Mouse (Mus musculus): ENCODE results near the gene Cpeb2. TPM values are rescaled to one million over a fixed set of nuclear protein-coding genes. Genes with fewer than 3 reads are reported as not detected.

Cpeb2 gene
- polyA plus RNA-seq, 1 experiment from 2014 or later = 7.7 TPM

DNA sequence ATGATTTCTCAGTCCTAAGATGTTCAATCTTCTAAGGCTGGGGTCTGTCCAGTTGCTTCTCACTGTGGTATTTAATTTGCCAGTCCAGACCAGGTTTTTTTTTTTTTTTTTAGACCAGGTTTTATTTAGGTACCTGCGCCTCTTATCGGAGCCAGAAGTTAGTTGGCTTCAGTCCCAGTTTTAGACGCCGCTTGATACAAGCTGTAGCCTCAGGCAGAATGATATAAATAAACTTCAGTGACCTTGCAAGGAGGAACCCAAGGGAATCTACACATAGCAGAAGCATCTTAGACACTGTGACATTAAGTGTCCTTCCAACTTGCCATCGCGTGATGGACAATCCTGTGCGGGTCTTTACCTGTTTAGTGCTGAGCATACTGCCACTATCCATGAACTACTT lies 64.5 kb downstream of the Cpeb2 start:
- Histone ChIP-seq H3K27ac (replicated peaks in 1 of 2; ENCODE audit: control insufficient read depth in 1 of 2, insufficient read depth in 1 of 2, low read depth in 2 of 2, low read length in 2 of 2) (peak overlapping the region; percentile 81 to 89), H3K4me3 (ENCODE audit: control insufficient read depth in 1 of 2, insufficient read depth in 1 of 2, low read depth in 1 of 2, low read length in 2 of 2) (no peak overlapping the region), H3K4me1 (ENCODE audit: control insufficient read depth in 2 of 2, insufficient read depth in 2 of 2, low read length in 2 of 2) (peaks cover 7 to 28% of the 10 kb centered on the region in 2 experiments), H3K27me3 (ENCODE audit: control insufficient read depth, insufficient read depth, low read length) (no peaks in the 10 kb centered on the region), H3K9ac (ENCODE audit: low read length) (no peak overlapping the region), H3K4me2 (ENCODE audit: low read length) (peak overlapping the region; percentile 45), H3K36me3 (ENCODE audit: control insufficient read depth, insufficient read depth, low read length) (no peaks in the 10 kb centered on the region), H3K9me3 (ENCODE audit: control insufficient read depth, low read length) (no peaks in the 10 kb centered on the region)
- WGBS = 19% methylated on average over 7 of the region's 7 CpGs
- 0 out of 2 replicates have a peak, but pooled peaks have one; percentile 54 for ATAC-seq (ENCODE audit: insufficient number of reproducible peaks, insufficient read depth, low FRiP score, low read depth)

- Histone ChIP-seq H3K4me2 (ENCODE audit: low read length) (no peak overlapping the region), H3K27ac (replicated peaks in 1 of 2; ENCODE audit: control insufficient read depth in 1 of 2, insufficient read depth in 1 of 2, low read depth in 2 of 2, low read length in 2 of 2) (peak overlapping the region in 1 of 2 experiments; percentile 81; a peak in 2 of 4 replicates), H3K36me3 (ENCODE audit: control insufficient read depth, insufficient read depth, low read length) (no peaks in the 10 kb centered on the region), H3K9ac (ENCODE audit: low read length) (no peak overlapping the region), H3K4me3 (ENCODE audit: control insufficient read depth in 1 of 2, insufficient read depth in 1 of 2, low read depth in 1 of 2, low read length in 2 of 2) (no peak overlapping the region), H3K27me3 (ENCODE audit: control insufficient read depth, insufficient read depth, low read length) (no peaks in the 10 kb centered on the region), H3K9me3 (ENCODE audit: control insufficient read depth, low read length) (no peaks in the 10 kb centered on the region), H3K4me1 (ENCODE audit: control insufficient read depth in 2 of 2, insufficient read depth in 2 of 2, low read length in 2 of 2) (peaks cover 9 to 33% of the 10 kb centered on the region in 2 experiments)
- 45% methylated on average over 2 of the region's 2 CpGs for WGBS
- ATAC-seq (ENCODE audit: insufficient number of reproducible peaks, insufficient read depth, low FRiP score, low read depth) = no peak
Observed at GRCm38 (mm10) chr5:43298975-43299374, 66.0 kb downstream of the Cpeb2 start.

DNA sequence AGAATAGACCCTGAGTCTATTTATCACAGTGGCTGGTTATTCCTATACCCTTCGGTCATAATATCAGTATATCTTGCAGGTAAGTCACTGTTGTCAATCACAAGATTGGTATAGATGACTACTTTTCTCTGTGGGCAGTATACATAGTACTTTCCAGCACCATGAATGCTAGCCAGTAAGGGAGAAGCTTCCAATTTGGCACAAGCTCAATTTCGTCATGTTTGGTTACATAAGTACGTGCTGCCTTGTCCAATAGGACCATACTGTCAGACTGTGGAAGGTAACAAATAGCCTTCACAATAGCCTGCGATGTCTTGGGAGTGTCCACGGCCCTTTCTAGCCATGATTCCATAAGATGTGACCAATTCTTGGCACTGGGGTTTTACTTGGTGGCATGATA lies 67.1 kb downstream of the Cpeb2 start:
- Histone ChIP-seq H3K36me3 (ENCODE audit: control insufficient read depth, insufficient read depth, low read length) (no peaks in the 10 kb centered on the region), H3K4me3 (ENCODE audit: control insufficient read depth in 1 of 2, insufficient read depth in 1 of 2, low read depth in 1 of 2, low read length in 2 of 2) (no peak overlapping the region), H3K4me1 (ENCODE audit: control insufficient read depth in 2 of 2, insufficient read depth in 2 of 2, low read length in 2 of 2) (peaks cover 9 to 33% of the 10 kb centered on the region in 2 experiments), H3K27ac (replicated peaks in 1 of 2; ENCODE audit: control insufficient read depth in 1 of 2, insufficient read depth in 1 of 2, low read depth in 2 of 2, low read length in 2 of 2) (no peak overlapping the region), H3K9me3 (ENCODE audit: control insufficient read depth, low read length) (no peaks in the 10 kb centered on the region), H3K9ac (ENCODE audit: low read length) (no peak overlapping the region), H3K27me3 (ENCODE audit: control insufficient read depth, insufficient read depth, low read length) (no peaks in the 10 kb centered on the region), H3K4me2 (ENCODE audit: low read length) (no peak overlapping the region)
- WGBS = 94% methylated on average over 5 of the region's 5 CpGs
- no peak for ATAC-seq (ENCODE audit: insufficient number of reproducible peaks, insufficient read depth, low FRiP score, low read depth)

DNA sequence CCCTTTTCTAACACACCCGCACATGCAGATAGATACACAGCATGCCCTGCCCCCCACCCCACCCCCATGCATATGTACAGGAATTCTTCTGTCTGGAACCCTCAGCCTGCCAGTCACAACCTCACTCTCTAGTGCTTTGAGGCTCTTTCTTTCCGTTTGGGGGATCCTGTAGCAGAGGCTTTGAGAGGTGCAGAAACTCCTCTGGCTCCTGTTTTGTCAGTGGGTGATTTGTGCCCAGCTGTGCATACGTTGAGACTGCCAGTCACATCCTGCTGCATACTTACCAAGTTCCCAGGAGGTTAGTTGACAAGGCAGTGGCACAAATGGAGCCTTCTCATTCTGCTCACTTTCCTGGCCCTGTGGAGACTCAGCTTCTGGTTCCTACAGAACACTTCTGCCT lies 68.0 kb downstream of the Cpeb2 start:
- H3K36me3 ChIP-seq (ENCODE audit: control insufficient read depth, insufficient read depth, low read length) = no peaks in the 10 kb centered on the region
- H3K27me3 ChIP-seq (ENCODE audit: control insufficient read depth, insufficient read depth, low read length) = no peaks in the 10 kb centered on the region
- peaks cover 9 to 33% of the 10 kb centered on the region in 2 experiments for H3K4me1 ChIP-seq (ENCODE audit: control insufficient read depth in 2 of 2, insufficient read depth in 2 of 2, low read length in 2 of 2)
- no peak overlapping the region for H3K4me3 ChIP-seq (ENCODE audit: control insufficient read depth in 1 of 2, insufficient read depth in 1 of 2, low read depth in 1 of 2, low read length in 2 of 2)
- H3K4me2 ChIP-seq (ENCODE audit: low read length) = no peak overlapping the region
- H3K9ac ChIP-seq (ENCODE audit: low read length) = no peak overlapping the region
- no peak for ATAC-seq (ENCODE audit: insufficient number of reproducible peaks, insufficient read depth, low FRiP score, low read depth)
- no peak overlapping the region for H3K27ac ChIP-seq (replicated peaks in 1 of 2; ENCODE audit: control insufficient read depth in 1 of 2, insufficient read depth in 1 of 2, low read depth in 2 of 2, low read length in 2 of 2)
- H3K9me3 ChIP-seq (ENCODE audit: control insufficient read depth, low read length) = no peaks in the 10 kb centered on the region
- WGBS = 31% methylated on average over 3 of the region's 3 CpGs

GRCm38 (mm10) chr5:43303504-43303903 lies 70.5 kb downstream of the Cpeb2 start:
- H3K9me3 ChIP-seq (ENCODE audit: control insufficient read depth, low read length) = no peaks in the 10 kb centered on the region
- H3K4me2 ChIP-seq (ENCODE audit: low read length) = no peak overlapping the region
- H3K27ac ChIP-seq (replicated peaks in 1 of 2; ENCODE audit: control insufficient read depth in 1 of 2, insufficient read depth in 1 of 2, low read depth in 2 of 2, low read length in 2 of 2) = no peak overlapping the region
- 45% methylated on average over 1 of the region's 1 CpGs for WGBS
- peaks cover 5 to 10% of the 10 kb centered on the region in 2 experiments; a peak in 3 of 4 replicates for H3K4me1 ChIP-seq (ENCODE audit: control insufficient read depth in 2 of 2, insufficient read depth in 2 of 2, low read length in 2 of 2)
- no peak overlapping the region for H3K4me3 ChIP-seq (ENCODE audit: control insufficient read depth in 1 of 2, insufficient read depth in 1 of 2, low read depth in 1 of 2, low read length in 2 of 2)
- H3K9ac ChIP-seq (ENCODE audit: low read length) = no peak overlapping the region
- H3K36me3 ChIP-seq (ENCODE audit: control insufficient read depth, insufficient read depth, low read length) = no peaks in the 10 kb centered on the region
- H3K27me3 ChIP-seq (ENCODE audit: control insufficient read depth, insufficient read depth, low read length) = no peaks in the 10 kb centered on the region
- ATAC-seq (ENCODE audit: insufficient number of reproducible peaks, insufficient read depth, low FRiP score, low read depth) = no peak

DNA sequence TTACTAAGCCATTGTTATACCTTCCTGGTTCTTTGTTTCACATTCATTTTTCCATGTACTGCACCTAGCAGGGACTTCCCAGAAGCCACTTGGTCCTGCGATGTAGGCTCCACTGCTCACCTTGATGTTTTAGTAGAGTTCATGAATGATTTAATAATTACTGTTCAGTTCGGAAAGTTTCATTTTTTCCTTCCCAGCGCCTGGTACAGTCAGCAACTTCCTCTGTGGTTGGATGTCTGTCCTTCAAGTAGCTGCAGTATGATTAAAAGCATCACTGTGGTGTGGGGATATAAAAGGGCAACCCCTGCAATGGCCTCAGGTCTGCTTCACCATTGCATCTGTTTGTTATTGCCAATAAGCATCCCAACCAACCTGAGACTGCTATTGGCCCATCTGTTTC lies 72.5 kb downstream of the Cpeb2 start:
- no peak overlapping the region for H3K4me3 ChIP-seq (ENCODE audit: control insufficient read depth in 1 of 2, insufficient read depth in 1 of 2, low read depth in 1 of 2, low read length in 2 of 2)
- no peaks in the 10 kb centered on the region for H3K9me3 ChIP-seq (ENCODE audit: control insufficient read depth, low read length)
- no peaks in the 10 kb centered on the region for H3K27me3 ChIP-seq (ENCODE audit: control insufficient read depth, insufficient read depth, low read length)
- peaks cover 5 to 10% of the 10 kb centered on the region in 2 experiments; a peak in 3 of 4 replicates for H3K4me1 ChIP-seq (ENCODE audit: control insufficient read depth in 2 of 2, insufficient read depth in 2 of 2, low read length in 2 of 2)
- no peak overlapping the region for H3K4me2 ChIP-seq (ENCODE audit: low read length)
- 80% methylated on average over 3 of the region's 3 CpGs for WGBS
- H3K36me3 ChIP-seq (ENCODE audit: control insufficient read depth, insufficient read depth, low read length) = no peaks in the 10 kb centered on the region
- ATAC-seq (ENCODE audit: insufficient number of reproducible peaks, insufficient read depth, low FRiP score, low read depth) = no peak
- no peak overlapping the region for H3K27ac ChIP-seq (replicated peaks in 1 of 2; ENCODE audit: control insufficient read depth in 1 of 2, insufficient read depth in 1 of 2, low read depth in 2 of 2, low read length in 2 of 2)
- H3K9ac ChIP-seq (ENCODE audit: low read length) = no peak overlapping the region

GRCm38 (mm10) chr5:43309961-43310360 lies 77.0 kb downstream of the Cpeb2 start:
- WGBS = 21% methylated on average over 4 of the region's 4 CpGs
- no peak for ATAC-seq (ENCODE audit: insufficient number of reproducible peaks, insufficient read depth, low FRiP score, low read depth)
- H3K27me3 ChIP-seq (ENCODE audit: control insufficient read depth, insufficient read depth, low read length) = no peaks in the 10 kb centered on the region
- H3K9me3 ChIP-seq (ENCODE audit: control insufficient read depth, low read length) = no peaks in the 10 kb centered on the region
- H3K36me3 ChIP-seq (ENCODE audit: control insufficient read depth, insufficient read depth, low read length) = no peaks in the 10 kb centered on the region
- H3K9ac ChIP-seq (ENCODE audit: low read length) = no peak overlapping the region
- no peak overlapping the region for H3K4me2 ChIP-seq (ENCODE audit: low read length)
- no peak overlapping the region for H3K4me3 ChIP-seq (ENCODE audit: control insufficient read depth in 1 of 2, insufficient read depth in 1 of 2, low read depth in 1 of 2, low read length in 2 of 2)
- H3K4me1 ChIP-seq (ENCODE audit: control insufficient read depth in 2 of 2, insufficient read depth in 2 of 2, low read length in 2 of 2) = peaks cover 0 to 6% of the 10 kb centered on the region in 2 experiments; a peak in 1 of 4 replicates
- H3K27ac ChIP-seq (replicated peaks in 1 of 2; ENCODE audit: control insufficient read depth in 1 of 2, insufficient read depth in 1 of 2, low read depth in 2 of 2, low read length in 2 of 2) = no peak overlapping the region

- H3K9ac ChIP-seq (ENCODE audit: low read length) = no peak overlapping the region
- H3K36me3 ChIP-seq (ENCODE audit: control insufficient read depth, insufficient read depth, low read length) = no peaks in the 10 kb centered on the region
- no peak overlapping the region for H3K4me2 ChIP-seq (ENCODE audit: low read length)
- WGBS = 84% methylated on average over 3 of the region's 3 CpGs
- no peaks in the 10 kb centered on the region for H3K9me3 ChIP-seq (ENCODE audit: control insufficient read depth, low read length)
- ATAC-seq (ENCODE audit: insufficient number of reproducible peaks, insufficient read depth, low FRiP score, low read depth) = no peak
- no peak overlapping the region for H3K27ac ChIP-seq (replicated peaks in 1 of 2; ENCODE audit: control insufficient read depth in 1 of 2, insufficient read depth in 1 of 2, low read depth in 2 of 2, low read length in 2 of 2)
- H3K4me1 ChIP-seq (ENCODE audit: control insufficient read depth in 2 of 2, insufficient read depth in 2 of 2, low read length in 2 of 2) = peaks cover 5% of the 10 kb centered on the region in 2 experiments; a peak in 2 of 4 replicates
- H3K27me3 ChIP-seq (ENCODE audit: control insufficient read depth, insufficient read depth, low read length) = no peaks in the 10 kb centered on the region
- no peak overlapping the region for H3K4me3 ChIP-seq (ENCODE audit: control insufficient read depth in 1 of 2, insufficient read depth in 1 of 2, low read depth in 1 of 2, low read length in 2 of 2)
Observed at GRCm38 (mm10) chr5:43324311-43324862, 91.4 kb downstream of the Cpeb2 start.

Data from heart, embryonic 14.5 days (tissue).